Mouse (Mus musculus) small intestine, adult 2 months (tissue): ENCODE measurements at regions not wholly inside any gene's neighbourhood (a gene's known extent, or its start where the extent isn't known, plus 50 kb on each side); places are given as distances from the start of the nearest gene placed in this dataset.

Source experiments
- H3K27ac ChIP-seq: fragments of 200-500 bp; 2 replicates; pipeline ENCODE4 v1.5.1; 2012; ENCODE audit warnings: low read depth, low read length, control low read depth, inconsistent platforms; ENCODE audit not compliant: insufficient read depth
- H3K27me3 ChIP-seq: fragments of 200-500 bp; 2 replicates; pipeline ENCODE4 v1.6.1; 2012; ENCODE audit warnings: mild to moderate bottlenecking, moderate library complexity, low read length, inconsistent platforms; ENCODE audit not compliant: control insufficient read depth, insufficient read depth
- H3K36me3 ChIP-seq: fragments of 200-500 bp; 2 replicates; pipeline ENCODE4 v1.6.1; 2012; ENCODE audit warnings: mild to moderate bottlenecking, low read length, control low read depth, inconsistent platforms; ENCODE audit not compliant: control insufficient read depth, insufficient read depth
- H3K4me1 ChIP-seq: fragments of 200-500 bp; 2 replicates; pipeline ENCODE4 v1.6.1; 2012; ENCODE audit warnings: low read length, inconsistent platforms, mixed read lengths; ENCODE audit not compliant: control insufficient read depth, insufficient read depth, insufficient read length
- H3K4me3 ChIP-seq: fragments of 200-500 bp; 2 replicates; pipeline ENCODE4 v1.5.1; 2012; ENCODE audit warnings: low read depth, mild to moderate bottlenecking, control low read depth, inconsistent platforms, low read length, moderate library complexity
- CTCF ChIP-seq: fragments of 200-500 bp; IDR thresholded peaks from 2 replicates; pipeline ENCODE4 v1.5.1; 2012; ENCODE audit warnings: low read depth, mild to moderate bottlenecking, control low read depth, inconsistent platforms, low read length, moderate library complexity, mixed read lengths; ENCODE audit not compliant: insufficient replicate concordance, insufficient read length; ENCODE audit errors: extremely low read depth
- POLR2A ChIP-seq: fragments of 200-500 bp; IDR thresholded peaks from 2 replicates; pipeline ENCODE4 v1.6.1; 2012; ENCODE audit warnings: low read depth, mild to moderate bottlenecking, control low read depth, inconsistent platforms, low read length, moderate library complexity
- WGBS: fragments of 180-500 bp; shearing (Covaris S2); methylation state at CpG from one replicate; pipeline ENCODE4 v1.1.7; 2018; 5-methylcytosine and 5-hydroxymethylcytosine counted together

DNA sequence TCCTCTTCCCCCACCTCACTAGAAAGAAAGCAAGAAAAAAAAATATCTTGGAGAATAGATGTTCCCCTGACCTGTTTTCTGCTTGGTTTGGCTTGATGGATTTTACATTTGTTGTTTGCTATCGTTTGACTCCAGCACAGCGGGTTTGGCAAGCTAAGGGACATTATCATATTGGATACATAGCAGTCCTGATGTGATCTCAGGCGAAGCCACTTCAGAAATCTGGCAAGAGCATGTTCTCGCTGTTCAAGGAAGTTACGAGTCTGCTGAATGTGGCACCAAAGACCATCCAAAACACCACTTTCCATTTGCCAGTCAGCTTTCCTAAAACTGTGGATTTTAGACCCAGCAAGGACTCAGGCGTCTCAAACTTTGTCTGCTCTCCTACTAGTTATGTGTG, 69.8 kb upstream of the Thumpd2 start:
- H3K27ac ChIP-seq = no peak overlapping the region
- no peaks in the 10 kb centered on the region for H3K27me3 ChIP-seq
- no peaks in the 10 kb centered on the region for H3K36me3 ChIP-seq
- no peak for TF ChIP-seq CTCF
- TF ChIP-seq POLR2A = no peak
- H3K4me1 ChIP-seq = no peaks in the 10 kb centered on the region
- H3K4me3 ChIP-seq = no peak overlapping the region
- WGBS = 84% methylated on average over 6 of the region's 6 CpGs

- Histone ChIP-seq H3K27me3 (no peaks in the 10 kb centered on the region), H3K36me3 (no peaks in the 10 kb centered on the region), H3K4me3 (no peak overlapping the region), H3K4me1 (no peaks in the 10 kb centered on the region), H3K27ac (no peak overlapping the region)
- TF ChIP-seq POLR2A = no peak
- no peak for TF ChIP-seq CTCF
- 53% methylated on average over 4 of the region's 4 CpGs for WGBS
These were observed 68.3 kb upstream of the Thumpd2 start for GRCm38 (mm10) chr17:81133227-81133626.
